Mouse (Mus musculus) lung, postnatal 36 days (tissue): Measurements from ENCODE around the gene Sesn1.

ENCODE experiments used
- DNase-seq: peaks from one replicate; pipeline ENCODE4 v3.0.0; 2022; ENCODE audit warnings: mixed read lengths

The Sesn1 gene

DNA sequence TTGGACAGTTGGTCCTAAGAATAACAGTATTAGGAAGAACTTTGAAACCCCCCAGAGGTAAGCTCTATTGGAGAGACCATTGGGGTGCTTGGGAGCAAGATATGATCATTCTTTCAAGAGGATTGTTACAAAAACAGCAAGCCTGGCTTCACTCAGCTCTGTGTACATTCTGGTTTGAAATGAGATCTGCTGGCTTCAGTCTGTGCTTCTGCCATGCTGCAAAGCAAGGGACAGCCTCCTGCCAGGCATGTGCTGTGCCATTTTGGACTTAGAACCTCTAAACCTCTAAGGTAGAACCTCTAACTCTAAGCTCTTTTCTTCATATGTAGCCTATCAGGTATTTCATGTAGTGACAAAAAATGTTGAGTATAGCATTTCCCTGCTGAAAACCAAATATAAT is 65.9 kb downstream of the Sesn1 start:
- no peak for DNase-seq

DNA sequence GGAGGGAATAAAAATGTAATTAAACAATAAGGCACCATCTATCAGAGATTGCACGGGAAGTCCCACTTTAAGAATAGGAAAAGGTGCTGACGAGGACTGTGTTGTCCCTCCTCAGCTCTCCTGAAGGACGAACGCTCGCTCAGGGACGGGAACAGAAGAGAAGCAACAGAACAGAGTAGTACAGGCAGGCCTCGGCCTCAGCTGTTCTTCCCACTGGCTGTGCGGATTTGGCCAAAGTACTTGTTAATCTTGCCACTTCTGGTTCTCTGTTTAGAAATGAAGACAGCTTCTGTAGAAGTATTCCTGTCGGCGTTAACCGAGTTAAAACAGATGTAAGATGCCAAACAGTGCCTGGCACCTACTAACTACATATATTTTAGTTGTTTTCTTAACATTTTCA is 68.6 kb downstream of the Sesn1 start:
- DNase-seq: no peak

DNA sequence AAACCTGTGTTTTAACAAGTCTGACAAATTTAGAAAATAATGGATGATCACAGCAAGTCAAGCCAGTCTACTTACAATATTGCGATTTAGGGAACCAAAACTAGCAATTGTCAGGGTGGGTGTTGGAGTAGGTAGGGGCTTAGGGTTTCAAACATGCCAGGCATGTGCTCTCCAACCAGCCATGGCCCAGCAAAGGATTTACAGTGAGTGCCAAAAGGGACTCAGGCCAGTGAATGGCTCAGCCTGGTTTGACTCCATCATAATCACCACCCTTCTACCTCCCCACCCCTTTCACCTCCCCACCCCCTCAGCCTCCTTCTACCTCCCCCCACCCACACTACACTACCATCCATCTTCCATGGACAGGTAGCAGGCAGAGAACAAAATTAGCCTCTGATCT is 69.9 kb downstream of the Sesn1 start:
- no peak for DNase-seq

DNA sequence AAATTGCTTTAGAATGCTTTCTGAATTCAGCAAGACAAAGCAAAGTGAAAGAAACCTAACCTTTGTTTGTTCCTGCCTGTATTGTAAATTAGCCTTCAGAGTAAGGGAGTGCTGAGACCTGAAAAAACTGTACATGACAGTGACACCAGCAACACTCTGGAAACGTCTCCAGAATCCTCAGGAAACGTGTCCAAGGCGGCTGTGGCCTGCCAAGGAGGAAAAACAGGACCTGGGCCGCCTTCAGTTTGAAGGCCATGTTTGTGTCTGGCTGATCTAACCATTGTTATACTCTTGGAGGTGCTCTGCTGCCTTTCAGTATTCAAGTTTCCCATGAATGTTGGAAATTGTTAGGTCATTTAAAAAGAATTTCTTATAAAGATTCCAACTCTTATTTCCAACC is 70.5 kb downstream of the Sesn1 start:
- peak; percentile 22 for DNase-seq

DNA sequence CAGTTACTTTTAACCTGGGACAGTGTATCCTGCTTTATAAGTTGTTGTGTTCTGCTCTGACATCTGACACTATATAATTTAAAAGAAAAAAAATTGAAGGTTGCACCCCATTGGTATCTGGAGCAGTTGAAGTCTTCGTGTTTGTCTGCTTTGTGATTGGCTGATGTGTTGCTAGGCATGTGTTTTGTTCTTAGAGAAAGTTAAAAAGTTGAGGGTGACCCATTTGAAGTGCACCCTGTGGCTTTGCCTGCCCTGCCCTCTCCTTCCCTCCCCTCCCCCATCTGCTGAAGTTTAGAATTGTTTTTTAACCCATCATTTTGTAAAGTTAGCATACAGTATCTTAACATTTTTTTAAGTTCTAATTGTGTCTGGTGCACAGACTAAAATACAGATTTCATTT is 71.0 kb downstream of the Sesn1 start:
- DNase-seq: peak; percentile 21

DNA sequence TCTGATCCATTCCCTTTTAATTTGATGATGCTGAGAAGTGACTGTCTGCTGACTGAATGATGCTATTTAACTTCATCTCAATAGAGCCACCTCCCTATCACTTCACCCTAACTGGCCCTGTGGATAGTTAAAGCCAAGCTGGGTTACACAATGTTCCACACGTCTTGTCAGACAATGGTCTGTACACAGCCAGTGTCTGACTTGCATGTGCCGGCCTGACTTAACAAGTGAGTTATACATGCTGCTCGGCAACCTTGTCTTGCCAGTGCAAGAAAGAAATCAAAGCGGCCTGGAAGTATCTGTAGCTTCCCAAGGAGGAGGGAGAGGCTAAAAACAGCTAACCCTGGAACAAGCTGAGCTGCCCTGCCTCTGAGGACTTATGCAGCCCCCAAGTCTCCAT is 71.7 kb downstream of the Sesn1 start:
- DNase-seq: peak; percentile 30

DNA sequence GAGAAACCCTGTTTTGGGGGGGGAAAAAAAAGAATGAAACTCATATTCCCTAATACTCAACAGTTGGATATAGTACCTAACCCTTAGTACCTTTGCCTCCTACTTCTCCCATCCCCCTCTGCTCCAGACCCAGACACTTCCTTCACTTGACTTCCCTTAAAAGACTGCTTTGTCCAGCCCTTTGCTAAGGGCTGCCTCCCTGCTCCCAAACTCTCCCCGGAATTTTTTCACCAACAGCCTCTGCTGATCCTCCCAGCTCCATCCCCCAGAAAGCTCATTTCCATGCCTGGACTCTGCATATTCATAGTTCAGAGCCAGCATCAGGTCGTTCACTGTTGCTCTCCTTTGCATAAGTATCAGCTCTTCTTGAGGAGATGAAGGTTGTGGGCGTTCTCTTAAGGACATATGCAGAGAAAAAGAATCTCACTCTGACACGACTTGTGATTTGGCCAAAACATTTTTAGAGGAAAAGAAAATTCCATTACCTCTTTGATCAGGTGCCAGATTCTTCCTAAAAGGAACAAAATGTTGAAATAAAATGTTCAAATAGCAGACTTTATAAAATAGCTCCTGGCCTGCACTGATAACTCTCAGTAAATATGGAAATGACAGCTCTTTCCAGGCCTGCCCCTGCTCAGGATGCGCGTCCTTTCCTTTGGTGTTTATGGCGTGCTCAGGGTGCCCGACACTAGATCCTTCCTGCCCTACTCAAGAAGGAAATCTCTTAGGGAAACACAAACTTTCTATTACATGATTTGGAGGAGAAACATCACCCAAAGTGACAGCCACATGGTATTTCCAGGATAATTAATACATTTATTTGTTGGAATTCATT is 74.2 kb downstream of the Sesn1 start:
- peak; percentile 51 for DNase-seq

DNA sequence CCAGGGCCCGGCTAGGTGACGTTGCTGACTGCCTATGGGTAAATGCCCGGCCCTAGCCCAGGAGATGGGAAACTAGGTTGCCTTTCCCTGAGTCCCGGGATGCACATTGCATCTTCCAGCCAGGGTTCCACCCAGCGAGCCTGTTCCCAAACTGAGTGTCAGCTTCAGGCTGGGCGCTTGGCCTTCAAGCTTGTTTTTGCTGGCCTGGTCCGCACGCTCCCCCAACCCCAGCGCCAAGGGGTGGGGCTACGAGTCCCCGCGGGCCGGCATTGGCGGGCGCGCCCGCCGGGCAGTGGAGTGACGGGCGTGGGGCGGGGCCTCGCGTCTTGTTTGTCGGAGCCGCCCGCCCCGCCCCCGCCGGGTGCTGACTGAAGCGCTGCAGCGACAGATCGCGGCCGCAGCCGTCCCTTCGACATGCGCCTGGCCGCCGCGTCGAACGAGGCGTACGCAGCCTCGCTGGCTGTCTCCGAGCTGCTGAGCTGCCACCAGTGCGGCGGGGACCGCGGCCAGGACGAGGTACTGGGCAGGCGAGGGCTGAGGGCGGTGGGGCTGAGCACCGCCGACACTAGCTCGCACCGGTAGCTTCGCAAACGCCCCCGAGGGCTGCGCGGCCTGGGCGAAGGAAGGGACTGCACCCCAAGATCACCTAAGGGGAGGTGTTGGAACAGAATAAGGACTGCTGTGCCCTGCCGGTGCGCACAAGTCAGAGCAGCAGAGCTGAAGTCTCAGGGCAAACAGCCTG is 77.5 kb downstream of the Sesn1 start:
- peak; percentile 98 for DNase-seq

DNA sequence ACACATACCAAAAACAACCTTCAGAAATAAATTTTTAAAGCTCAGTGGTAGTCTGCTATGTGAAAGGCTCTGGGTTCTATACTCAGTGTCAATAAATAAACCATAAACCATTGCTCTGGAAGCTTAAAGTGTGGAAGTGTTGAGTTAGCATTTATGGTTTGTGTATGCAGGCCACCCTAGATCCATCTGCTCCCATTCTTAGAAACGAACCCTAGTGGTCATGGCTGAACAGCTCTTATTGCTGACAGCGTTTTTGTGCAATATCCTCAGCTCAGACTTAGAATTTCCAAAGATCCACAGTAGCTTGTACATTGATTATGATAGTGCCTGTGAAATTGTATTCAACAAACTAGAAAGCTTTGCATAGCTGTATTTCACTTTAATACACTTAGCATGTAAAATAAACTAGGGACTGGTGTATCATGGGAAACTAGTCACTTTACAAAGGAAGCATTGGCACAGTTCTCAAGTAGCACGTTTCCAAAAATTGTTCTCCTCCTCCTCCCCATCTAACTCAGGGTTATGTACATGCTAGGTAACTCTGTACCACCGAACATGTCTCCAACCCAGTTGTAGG is 78.7 kb downstream of the Sesn1 start:
- DNase-seq: peak; percentile 39

DNA sequence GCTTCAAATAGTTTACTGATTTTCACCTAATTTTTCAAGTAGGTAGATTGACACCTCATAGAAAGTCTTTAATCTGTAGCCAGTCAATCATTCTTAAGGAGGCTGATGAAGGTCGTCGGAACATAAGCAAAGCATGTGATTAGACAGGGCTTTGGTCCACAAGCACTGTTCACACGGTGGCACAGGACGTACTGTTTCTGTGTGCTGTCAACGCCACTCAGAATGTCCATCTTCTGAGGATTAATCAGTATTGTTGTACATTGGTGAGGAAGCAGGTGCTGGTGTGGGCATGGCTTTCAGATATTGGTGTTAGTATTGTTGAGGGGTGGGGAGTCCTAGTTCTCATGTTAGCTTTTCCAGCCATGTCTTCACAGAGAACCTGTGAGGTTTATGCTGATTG is 79.8 kb downstream of the Sesn1 start:
- no peak for DNase-seq

DNA sequence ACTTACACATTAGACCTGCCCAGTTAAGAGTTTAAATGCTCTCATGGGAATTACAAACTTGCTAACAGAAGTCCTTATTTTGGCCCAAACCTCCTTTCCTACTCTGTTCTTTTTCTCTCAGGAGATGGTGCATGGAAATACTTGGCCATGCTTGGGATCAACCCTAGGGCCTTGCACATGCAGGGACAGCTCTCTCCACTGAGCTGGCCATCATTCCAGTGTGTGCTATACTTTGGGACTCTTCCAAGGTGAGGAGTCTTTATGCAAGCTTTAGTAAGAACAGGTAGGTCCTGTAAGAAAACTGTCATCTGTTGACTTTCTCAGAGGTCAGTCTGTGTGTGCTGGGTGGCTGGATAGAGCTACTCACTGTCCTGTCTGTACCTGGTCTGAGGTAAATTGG is 80.8 kb downstream of the Sesn1 start:
- no peak for DNase-seq

DNA sequence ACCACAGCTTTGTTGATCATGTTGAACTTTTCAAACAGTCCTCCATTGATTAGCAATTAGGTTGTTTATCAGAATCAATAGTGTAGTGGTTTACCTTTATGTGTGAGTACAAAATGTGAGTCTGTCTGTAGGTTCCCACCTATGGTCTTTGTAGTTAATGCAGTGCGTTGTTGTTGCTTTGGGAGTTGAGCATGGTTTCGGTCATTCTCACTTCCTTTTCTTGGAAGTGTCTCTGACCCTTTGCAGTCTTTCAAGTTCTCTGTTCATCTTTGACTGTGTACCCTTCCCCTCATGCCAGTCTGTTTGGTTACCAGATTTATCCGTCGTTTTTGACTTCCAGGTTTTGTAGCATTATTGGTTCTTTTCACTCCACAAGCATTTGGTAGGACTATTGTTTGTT is 81.6 kb downstream of the Sesn1 start:
- no peak for DNase-seq

DNA sequence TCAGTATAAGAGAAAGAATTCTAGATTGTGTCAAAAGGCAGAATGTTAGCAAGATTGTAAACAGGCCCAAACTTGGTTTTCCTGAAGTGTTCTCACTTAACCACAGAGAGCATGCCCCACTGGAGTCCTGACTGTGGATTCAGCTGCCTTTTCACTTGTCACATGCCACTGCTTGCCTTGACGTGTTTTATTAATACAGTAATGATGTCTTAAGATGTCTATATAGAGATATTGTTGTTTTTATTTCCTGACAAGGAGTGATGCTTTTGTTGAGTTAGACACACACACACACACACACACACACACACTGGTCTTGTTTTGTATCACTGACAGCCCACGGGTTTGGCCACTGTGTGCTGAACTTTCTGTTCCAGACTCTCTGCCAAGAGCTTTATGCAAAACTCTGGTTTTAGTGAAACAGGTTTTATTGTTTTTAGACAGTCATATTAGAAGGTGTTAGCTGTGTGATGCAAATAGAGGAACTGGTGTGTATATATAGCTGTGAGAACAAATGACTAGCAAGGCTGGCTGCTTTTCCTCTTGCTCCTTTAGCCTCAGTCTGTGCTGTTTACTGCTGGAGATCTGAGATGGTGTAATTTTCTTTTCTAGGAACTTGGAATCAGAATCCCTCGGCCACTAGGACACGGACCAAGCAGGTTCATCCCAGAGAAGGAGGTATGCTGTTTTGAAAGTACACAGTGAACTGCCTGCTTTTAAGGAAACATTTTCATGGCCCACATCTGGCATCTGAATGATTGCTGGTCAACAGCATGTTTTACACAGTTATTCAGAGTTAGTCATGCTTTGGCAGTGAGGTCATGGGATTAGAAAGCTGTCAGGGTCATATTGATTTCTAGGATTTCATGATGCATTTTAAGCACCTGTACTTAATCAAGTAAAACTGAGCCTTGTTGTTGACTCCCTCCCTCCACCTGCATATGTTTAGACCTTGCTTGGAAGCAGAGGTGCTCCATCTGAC is 84.0 kb downstream of the Sesn1 start:
- DNase-seq: peak; percentile 84

DNA sequence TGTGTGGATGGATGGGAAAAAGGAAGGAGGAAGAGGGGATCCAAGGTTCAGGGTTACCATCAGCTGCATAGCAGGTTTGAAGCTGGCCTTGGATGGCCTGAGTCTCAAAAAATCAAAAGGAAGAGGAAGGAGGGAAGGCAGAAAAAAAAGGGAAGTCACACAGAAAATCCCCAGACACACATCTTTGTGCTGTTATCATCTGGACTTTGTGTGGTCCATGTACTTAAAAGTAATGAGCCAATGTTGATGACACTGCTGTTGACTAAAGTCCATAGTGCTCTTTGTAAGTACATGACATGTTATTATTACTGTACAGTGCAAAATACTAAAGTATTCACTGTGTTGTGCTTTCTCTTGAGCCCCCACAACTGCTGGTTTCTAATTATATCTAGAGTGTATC is 86.7 kb downstream of the Sesn1 start:
- DNase-seq: no peak

DNA sequence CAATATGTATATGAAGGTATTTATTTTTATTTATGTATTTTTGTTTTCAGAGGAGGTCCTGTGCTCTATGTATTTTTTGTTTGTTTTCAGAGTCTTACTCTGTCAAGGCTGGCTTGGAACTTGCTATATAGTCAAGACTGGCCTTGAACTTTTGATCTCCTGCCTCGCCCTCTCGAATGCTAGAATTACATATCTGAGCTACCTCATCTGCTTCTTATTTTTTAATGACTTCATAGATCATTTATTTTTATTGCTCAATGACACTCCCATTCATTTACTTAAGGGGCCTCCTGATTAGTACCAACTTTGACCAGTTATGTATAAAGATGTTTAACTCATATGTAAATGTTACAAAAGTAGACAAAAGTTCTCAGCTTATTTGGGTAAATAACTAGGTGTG is 87.1 kb downstream of the Sesn1 start:
- DNase-seq: no peak

DNA sequence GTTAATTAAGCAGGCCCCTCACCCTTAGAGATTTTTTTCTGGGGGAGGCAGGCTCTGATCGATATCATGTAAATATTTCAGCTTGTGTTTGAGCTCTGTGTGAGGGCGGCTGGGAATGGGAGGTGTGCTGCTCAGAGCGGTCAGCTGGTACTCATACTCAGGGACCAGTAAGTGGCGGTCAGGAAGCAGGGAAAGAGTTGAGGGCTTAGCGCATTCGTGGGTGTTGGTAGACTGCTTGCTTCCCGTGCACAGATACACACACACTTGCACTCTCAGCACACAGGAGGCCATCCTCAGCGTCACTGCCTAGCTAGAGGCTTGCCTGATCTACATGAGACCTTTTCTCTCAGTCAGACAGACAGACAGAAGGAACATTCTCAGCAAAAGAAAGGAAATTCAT is 91.7 kb downstream of the Sesn1 start:
- no peak for DNase-seq

DNA sequence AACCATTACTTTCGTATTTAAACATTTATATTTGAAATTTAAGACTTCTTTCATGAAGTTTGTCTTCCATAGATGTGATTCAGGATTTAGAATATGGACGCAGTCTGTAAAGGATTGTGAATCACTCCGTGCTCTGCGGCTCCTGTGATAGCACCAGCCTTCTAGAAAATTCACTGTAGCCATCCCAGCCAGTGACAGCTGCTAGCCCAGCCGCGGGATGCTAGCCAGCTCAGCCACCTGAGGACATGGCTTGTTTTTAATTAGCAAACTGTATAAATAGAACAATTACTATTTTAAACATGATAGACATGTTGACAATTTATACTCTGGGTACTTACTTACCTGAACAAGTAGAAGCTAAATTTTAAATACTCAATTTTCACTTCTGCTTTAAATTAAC is 92.1 kb downstream of the Sesn1 start:
- no peak for DNase-seq

DNA sequence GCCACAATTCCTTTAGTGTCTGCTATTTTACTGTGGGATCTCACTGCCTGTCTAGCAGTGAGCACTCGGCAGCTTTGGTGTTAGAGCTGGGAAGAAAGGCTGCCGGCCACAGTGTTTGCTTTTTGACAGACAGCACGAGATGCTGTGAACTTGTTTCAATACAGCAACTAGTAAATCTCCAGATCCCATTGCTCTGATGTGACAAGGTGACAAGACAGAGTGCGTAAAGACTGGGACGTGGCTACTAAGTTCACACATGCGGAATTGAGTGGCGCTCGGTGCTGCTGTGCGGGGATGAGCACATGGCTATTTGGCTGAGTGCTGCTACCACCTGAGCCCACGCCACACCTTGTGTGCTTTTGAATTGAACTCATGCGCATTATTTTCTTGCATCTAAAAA is 97.7 kb downstream of the Sesn1 start:
- DNase-seq: no peak

DNA sequence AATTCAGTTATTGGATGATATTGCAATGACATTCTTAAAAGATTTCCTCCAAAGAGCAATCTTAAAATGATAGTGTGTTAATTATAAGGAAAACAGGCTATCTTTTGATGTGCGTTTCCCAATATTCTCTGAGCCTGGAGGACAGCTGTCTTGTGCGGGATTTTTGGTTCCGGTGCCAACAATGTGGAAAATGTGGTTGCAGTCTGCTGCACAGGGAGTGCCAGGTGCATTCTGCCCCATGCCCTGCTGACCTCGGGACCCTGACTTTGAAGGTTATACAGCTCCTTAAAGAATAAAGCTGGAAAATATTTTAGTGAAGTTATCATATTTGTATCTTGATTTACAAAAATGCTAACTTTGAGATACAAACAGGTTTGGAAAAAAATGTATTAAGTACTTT is 98.2 kb downstream of the Sesn1 start:
- DNase-seq: no peak

DNA sequence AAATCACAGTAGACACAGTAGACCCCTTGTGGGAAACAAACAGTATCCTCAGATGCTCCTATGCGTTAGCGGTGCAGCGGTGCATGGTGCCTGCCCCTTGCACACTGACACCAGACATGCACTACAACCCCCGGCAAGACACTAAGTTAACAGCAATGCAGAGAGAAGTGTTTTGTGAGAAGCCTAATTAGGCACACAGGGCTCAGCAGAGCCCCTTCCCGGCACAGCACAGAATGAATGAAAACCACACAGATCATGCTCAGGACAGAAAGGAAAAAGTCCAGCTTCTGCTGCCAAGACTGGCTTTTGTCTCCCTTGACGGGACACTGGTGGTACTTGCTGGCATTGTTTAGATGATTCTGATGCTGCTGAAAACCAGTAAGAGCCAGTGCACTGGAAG is 99.2 kb downstream of the Sesn1 start:
- DNase-seq: no peak

DNA sequence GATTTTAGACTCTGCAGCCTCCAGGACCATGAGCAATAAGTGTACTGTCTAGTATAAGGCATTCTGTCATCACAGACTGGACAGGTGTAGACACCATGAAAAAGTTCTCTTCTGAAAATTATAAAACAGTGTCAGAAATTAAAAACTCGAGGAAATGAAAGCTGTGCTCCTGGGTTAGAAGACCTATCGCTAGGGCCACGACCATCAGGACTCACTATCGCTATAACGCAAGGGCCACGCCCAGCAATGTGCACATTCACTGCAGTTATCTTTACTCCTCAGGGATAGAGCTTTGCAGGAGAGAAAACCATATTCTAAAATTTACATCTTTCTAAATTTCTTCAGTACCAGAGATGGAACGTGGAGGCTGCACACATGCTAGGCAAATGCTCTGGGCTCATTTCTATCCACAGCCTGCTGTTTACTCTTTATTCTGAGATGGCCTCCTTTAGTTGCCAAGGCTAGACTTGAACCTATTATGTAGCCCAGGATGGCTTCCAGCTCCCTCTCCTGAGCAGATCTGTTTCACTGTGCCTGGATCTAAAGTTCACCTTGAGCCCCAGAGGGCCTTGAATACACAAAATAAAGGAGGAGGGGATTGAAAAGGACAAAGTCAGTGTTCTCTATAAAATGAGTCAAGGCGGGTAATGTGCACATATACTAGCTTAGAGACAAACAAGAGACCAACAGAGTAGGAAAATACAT is 102.7 kb downstream of the Sesn1 start:
- DNase-seq: no peak

DNA sequence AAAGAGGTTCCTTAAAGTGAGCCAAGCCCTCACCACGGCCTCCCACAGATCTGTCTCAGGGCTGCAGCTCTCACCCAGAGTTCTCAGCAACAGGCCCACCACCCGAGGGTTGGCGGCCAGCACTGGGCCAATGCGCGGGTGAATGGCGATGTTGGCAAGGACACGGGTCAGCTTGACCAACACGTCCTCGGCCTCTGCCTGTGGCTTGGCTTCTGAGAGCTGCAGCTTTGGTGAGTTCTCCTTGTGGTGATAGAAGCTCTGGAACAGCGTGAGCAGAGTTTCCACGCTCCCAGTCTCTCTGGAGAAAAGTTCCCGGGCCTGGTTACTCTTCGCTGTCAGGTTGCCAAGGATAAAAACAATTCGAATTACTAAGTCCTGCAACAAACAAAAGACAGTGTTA is 117.0 kb downstream of the Sesn1 start:
- no peak for DNase-seq
